Mouse (Mus musculus) thymus, adult 2 months (tissue): Measurements from ENCODE around the gene Shroom3. TPM values are rescaled to one million over a fixed set of nuclear protein-coding genes. Genes with fewer than 3 reads are reported as not detected.

Source experiments
- DNase-seq: peaks from one replicate; pipeline ENCODE4 v3.0.0; 2021
- H3K27ac ChIP-seq: fragments of 200-500 bp; 2 replicates; pipeline ENCODE4 v1.5.1; 2012; ENCODE audit warnings: low read length, control low read depth; ENCODE audit not compliant: control insufficient read depth, insufficient read depth
- H3K27me3 ChIP-seq: fragments of 200-500 bp; 2 replicates; pipeline ENCODE4 v1.6.1; 2012; ENCODE audit warnings: mild to moderate bottlenecking, low read length, moderate library complexity, mixed read lengths; ENCODE audit not compliant: control insufficient read depth, insufficient read depth
- H3K36me3 ChIP-seq: fragments of 200-500 bp; 2 replicates; pipeline ENCODE4 v1.6.1; 2012; ENCODE audit warnings: mild to moderate bottlenecking, low read length, moderate library complexity; ENCODE audit not compliant: control insufficient read depth, insufficient read depth
- H3K4me1 ChIP-seq: fragments of 200-500 bp; replicated peaks from 2 replicates; pipeline ENCODE4 v1.6.1; 2012; ENCODE audit warnings: low read length; ENCODE audit not compliant: control insufficient read depth, insufficient read depth
- H3K4me3 ChIP-seq: fragments of 200-500 bp; 2 replicates; pipeline ENCODE4 v1.5.1; 2012; ENCODE audit warnings: mild to moderate bottlenecking, low read length, control low read depth, moderate library complexity; ENCODE audit not compliant: control insufficient read depth, insufficient read depth
- CTCF ChIP-seq: fragments of 200-500 bp; IDR thresholded peaks from 2 replicates; pipeline ENCODE4 v1.5.1; 2012; ENCODE audit warnings: mild to moderate bottlenecking, control low read depth, low read length, moderate library complexity, borderline replicate concordance; ENCODE audit not compliant: control insufficient read depth, poor library complexity, insufficient read depth; ENCODE audit errors: extremely low read depth
- POLR2A ChIP-seq: fragments of 200-500 bp; IDR thresholded peaks from 2 replicates; pipeline ENCODE4 v1.6.1; 2012; ENCODE audit warnings: mild to moderate bottlenecking, low read length, control low read depth, moderate library complexity; ENCODE audit not compliant: control insufficient read depth, poor library complexity, insufficient read depth; ENCODE audit errors: extremely low read depth
- WGBS: fragments of 180-500 bp; shearing (Covaris S2); methylation state at CpG from one replicate; pipeline ENCODE4 v1.1.7; 2018; 5-methylcytosine and 5-hydroxymethylcytosine counted together
- polyA plus RNA-seq: library from polyadenylated mRNA; depleted of rRNA; stranded (reverse); fragments of >200 nt; gene quantifications from 2 replicates; pipeline ENCODE4 v1.2.3, GENCODE M21; 2012

Gene Shroom3
- polyA plus RNA-seq, 1 experiment, result 4.0 TPM

DNA sequence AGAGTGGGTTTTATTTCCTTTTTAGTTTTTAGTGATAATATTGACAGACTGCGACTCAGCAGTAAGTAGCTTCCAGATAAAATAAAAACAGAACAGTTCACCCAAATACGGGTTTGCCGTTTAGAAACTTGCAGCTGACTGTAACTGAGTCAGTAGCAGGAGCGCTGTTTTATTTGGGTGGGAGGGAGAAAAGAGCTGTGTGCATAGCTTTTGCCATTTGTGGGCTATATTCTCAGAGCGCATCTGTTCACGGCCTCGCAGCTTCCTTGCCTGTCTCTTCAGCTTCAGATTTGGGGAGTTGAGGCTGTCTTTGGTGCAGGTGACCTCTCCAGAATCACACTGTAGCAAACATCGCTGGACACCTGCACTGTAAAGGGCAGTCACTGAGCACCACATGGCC lies 270.6 kb downstream of the Shroom3 start:
- TF ChIP-seq POLR2A, result no peak
- no peak for TF ChIP-seq CTCF
- Histone ChIP-seq H3K4me3 (no peak overlapping the region), H3K27me3 (no peaks in the 10 kb centered on the region), H3K27ac (no peak overlapping the region), H3K4me1 (no peaks in the 10 kb centered on the region), H3K36me3 (no peaks in the 10 kb centered on the region)
- no peak for DNase-seq
- 90% methylated on average over 8 of the region's 8 CpGs for WGBS

DNA sequence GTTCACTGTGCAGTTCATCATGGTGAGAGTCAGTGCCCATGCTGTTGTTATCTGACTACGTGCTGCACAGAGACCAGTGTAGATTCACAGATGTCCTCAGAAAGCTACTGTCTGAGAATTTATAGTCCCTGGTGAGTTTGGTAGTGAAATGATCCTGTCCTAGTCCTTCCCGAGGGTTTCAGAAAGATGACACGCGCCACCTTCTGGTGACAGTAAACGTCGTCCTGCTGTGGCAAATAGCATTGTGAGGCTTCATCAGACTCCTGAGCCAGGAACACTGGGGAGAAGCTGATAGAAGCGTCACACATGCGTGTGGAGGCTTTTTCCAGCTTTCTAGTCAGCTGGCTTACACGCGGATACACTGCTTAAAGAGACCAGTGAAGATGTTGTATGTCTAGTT lies 271.1 kb downstream of the Shroom3 start:
- Histone ChIP-seq H3K4me1 (no peaks in the 10 kb centered on the region), H3K36me3 (no peaks in the 10 kb centered on the region), H3K4me3 (no peak overlapping the region), H3K27me3 (no peaks in the 10 kb centered on the region), H3K27ac (no peak overlapping the region)
- TF ChIP-seq CTCF (no peak), POLR2A (no peak)
- 40% methylated on average over 10 of the region's 10 CpGs for WGBS
- DNase-seq, result peak; percentile 22

GRCm38 (mm10) chr5:92954827-92955475 lies 271.7 kb downstream of the Shroom3 start:
- no peak for DNase-seq
- H3K36me3 ChIP-seq, result no peaks in the 10 kb centered on the region

GRCm38 (mm10) chr5:92959287-92959686 lies 276.1 kb downstream of the Shroom3 start:
- Histone ChIP-seq H3K27ac (no peak overlapping the region), H3K36me3 (no peaks in the 10 kb centered on the region), H3K27me3 (no peaks in the 10 kb centered on the region), H3K4me3 (no peak overlapping the region), H3K4me1 (no peaks in the 10 kb centered on the region)
- DNase-seq, result no peak
- no peak for TF ChIP-seq CTCF
- WGBS, result 84% methylated on average over 10 of the region's 10 CpGs

More at GRCm38 (mm10) chr5:92954827-92955475, 271.7 kb downstream of the Shroom3 start:
- Histone ChIP-seq H3K27ac (no peak overlapping the region), H3K27me3 (no peaks in the 10 kb centered on the region), H3K4me1 (no peaks in the 10 kb centered on the region), H3K4me3 (no peak overlapping the region)
- WGBS, result 72% methylated on average over 6 of the region's 6 CpGs
- no peak for TF ChIP-seq POLR2A
- TF ChIP-seq CTCF, result no peak

DNA sequence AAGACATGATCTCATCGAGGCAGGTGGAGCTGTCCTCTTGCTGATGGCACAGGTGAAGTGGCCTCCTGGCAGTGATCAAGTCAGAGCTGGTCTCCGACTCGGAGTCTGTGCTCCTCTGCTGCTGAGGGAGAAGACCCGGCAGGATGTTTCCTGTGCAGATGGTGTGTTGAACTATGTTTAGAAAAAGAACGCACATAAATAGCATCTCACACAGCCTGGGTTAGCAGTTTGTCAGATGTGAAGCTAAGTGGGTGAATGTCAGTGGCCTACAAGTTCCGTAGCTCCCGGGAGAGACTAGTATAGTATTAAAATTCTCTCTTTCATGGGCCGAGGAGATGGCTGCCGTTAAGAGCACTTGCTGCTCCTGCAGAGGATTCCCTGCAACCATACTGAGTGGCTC lies 276.5 kb downstream of the Shroom3 start:
- Histone ChIP-seq H3K36me3 (no peaks in the 10 kb centered on the region), H3K4me1 (no peaks in the 10 kb centered on the region; the same call in 1 of the 2 replicates), H3K4me3 (no peak overlapping the region), H3K27ac (no peak overlapping the region), H3K27me3 (no peaks in the 10 kb centered on the region)
- DNase-seq, result no peak
- WGBS, result 12% methylated on average over 9 of the region's 9 CpGs
- TF ChIP-seq CTCF (no peak), POLR2A (no peak)

DNA sequence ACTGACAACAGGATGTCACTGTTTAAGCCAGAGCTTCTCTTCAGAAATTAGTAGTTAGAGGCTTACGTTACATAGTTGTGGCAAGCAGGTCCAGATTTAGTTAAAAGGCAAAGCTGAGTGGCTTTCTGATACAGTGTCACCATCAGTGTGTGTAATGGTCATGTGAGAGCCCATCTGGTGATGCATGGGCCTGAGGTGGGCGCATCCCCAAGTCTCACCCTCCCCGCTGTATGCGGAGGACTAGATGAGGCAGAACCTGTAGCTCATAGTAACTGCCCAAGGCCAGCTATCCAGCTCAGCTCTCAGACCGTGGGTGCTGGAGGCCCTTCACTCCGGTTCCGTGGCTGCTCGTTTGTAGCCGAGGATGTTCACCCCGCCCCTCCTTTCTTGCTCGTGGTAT lies 278.1 kb downstream of the Shroom3 start:
- H3K4me3 ChIP-seq, result no peak overlapping the region
- H3K4me1 ChIP-seq, result no peaks in the 10 kb centered on the region; the same call in 1 of the 2 replicates
- 80% methylated on average over 11 of the region's 11 CpGs for WGBS
- no peaks in the 10 kb centered on the region for H3K36me3 ChIP-seq
- no peak overlapping the region for H3K27ac ChIP-seq
- no peak for DNase-seq
- no peaks in the 10 kb centered on the region for H3K27me3 ChIP-seq
- TF ChIP-seq POLR2A (no peak), CTCF (no peak)

DNA sequence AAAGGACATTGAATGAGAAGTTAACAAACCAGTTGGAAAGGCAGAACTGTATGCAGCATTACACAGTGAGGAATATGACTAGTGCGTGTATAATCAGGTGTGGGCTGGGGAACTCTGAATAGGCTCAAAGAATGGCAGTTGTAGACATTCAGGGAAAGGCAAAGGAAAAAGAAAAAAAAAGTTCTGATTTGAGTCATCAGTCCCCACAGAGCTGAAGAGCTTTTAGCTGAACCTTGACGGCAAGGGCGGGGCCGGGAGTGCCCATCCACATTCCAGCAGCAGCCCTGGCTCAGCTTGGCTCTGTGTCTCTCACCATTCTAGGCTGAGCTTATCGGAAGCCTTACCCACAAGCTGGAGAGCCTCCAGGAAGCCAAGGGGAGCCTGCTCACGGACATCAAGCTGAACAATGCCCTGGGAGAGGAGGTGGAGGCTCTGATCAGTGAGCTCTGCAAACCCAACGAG lies 278.6 kb downstream of the Shroom3 start:
- Histone ChIP-seq H3K27me3 (no peaks in the 10 kb centered on the region), H3K4me1 (no peaks in the 10 kb centered on the region; the same call in 1 of the 2 replicates), H3K27ac (no peak overlapping the region), H3K36me3 (no peaks in the 10 kb centered on the region), H3K4me3 (no peak overlapping the region)
- WGBS, result 75% methylated on average over 7 of the region's 7 CpGs
- no peak for DNase-seq
- TF ChIP-seq CTCF, result no peak
- TF ChIP-seq POLR2A, result no peak
